Mouse (Mus musculus) hindbrain, postnatal 0 days (tissue): ENCODE measurements around the gene Slc37a3. TPM values are rescaled to one million over a fixed set of nuclear protein-coding genes. Genes with fewer than 3 reads are reported as not detected.
"Not testable (repeated sequence)": the region's sequence is repeated elsewhere in the genome, so short reads cannot be mapped to it uniquely, and the experiment has no call there.

Experiments
- ATAC-seq: fragments of 200-750 bp; cut with Nextera tagmentation; 2 replicates; pipeline ENCODE4 v1.8.0; 2017; ENCODE audit warnings: mild to moderate bottlenecking, moderate TSS enrichment, moderate library complexity
- DNase-seq: peaks from one replicate; pipeline ENCODE4 v3.0.0-alpha.2; 2015; ENCODE audit warnings: low spot score
- H3K27ac ChIP-seq: fragments of 300-500 bp; sonication (generic); 2 replicates; pipeline ENCODE4 v1.5.1; 2014; ENCODE audit warnings: mild to moderate bottlenecking
- H3K27me3 ChIP-seq: fragments of 300-500 bp; sonication (generic); 2 replicates; pipeline ENCODE4 v1.6.1; 2014; ENCODE audit warnings: low read length, mixed read lengths; ENCODE audit not compliant: insufficient read depth
- H3K36me3 ChIP-seq: fragments of 300-500 bp; sonication (generic); 2 replicates; pipeline ENCODE4 v1.6.1; 2014; ENCODE audit warnings: low read length, mixed read lengths; ENCODE audit not compliant: insufficient read depth
- H3K4me1 ChIP-seq: fragments of 300-500 bp; sonication (generic); 2 replicates; pipeline ENCODE4 v1.6.1; 2014; ENCODE audit warnings: antibody characterized with exemption, low read length, mixed read lengths; ENCODE audit not compliant: insufficient read depth
- H3K4me2 ChIP-seq: fragments of 300-500 bp; sonication (generic); 2 replicates; pipeline ENCODE4 v1.6.1; 2014; ENCODE audit warnings: low read depth, mild to moderate bottlenecking, low read length, moderate library complexity, mixed read lengths
- H3K4me3 ChIP-seq: fragments of 300-500 bp; sonication (generic); 2 replicates; pipeline ENCODE4 v1.5.1; 2014; ENCODE audit warnings: low read length
- H3K9ac ChIP-seq: fragments of 300-500 bp; sonication (generic); replicated peaks from 2 replicates; pipeline ENCODE4 v1.6.1; 2014; ENCODE audit warnings: mild to moderate bottlenecking, low read length, moderate library complexity, mixed read lengths
- H3K9me3 ChIP-seq: fragments of 300-500 bp; sonication (generic); 2 replicates; pipeline ENCODE4 v1.6.1; 2016; ENCODE audit warnings: low read length, mixed read lengths
- CTCF ChIP-seq: IDR thresholded peaks from 2 replicates; pipeline ENCODE4 v1.5.1; 2016; ENCODE audit warnings: antibody characterized with exemption, control low read depth, low read depth
- WGBS: fragments of 180-500 bp; shearing (Covaris S2); extraction: QIAGEN DNeasy Blood & Tissue Kit; methylation state at CpG from one replicate; pipeline ENCODE4 v1.1.7; 2014; 5-methylcytosine and 5-hydroxymethylcytosine counted together
- polyA plus RNA-seq: library from polyadenylated mRNA; unstranded; fragments of >200 nt; fragmentation: Nextera tagmentation; extraction: Ambion mirVana; gene quantifications from 2 replicates; pipeline ENCODE4 v1.2.1, GENCODE M21; 2015
- total RNA-seq: library from RNA; depleted of rRNA; stranded (reverse); fragments of >200 nt; gene quantifications from 2 replicates; pipeline ENCODE4 v1.2.3, GENCODE M21; 2014

The Slc37a3 gene
- total and polyA plus RNA-seq, 2 experiments from 2014 or later = 45.6 to 48.2 TPM

- WGBS = 1% methylated on average over 65 of the region's 82 CpGs
- ATAC-seq = peak; percentile 96
Measured at GRCm38 (mm10) chr6:39419851-39420721, 42.6 kb upstream of the Slc37a3 start, which contains the start of gene Mkrn1. Gene Mkrn1 (minus strand): TSS chr6:39420462.

GRCm38 (mm10) chr6:39419386-39419850 lies 41.9 kb upstream of the Slc37a3 start:
- peak overlapping the region; percentile 67 for H3K4me2 ChIP-seq
- ATAC-seq (no peak; the same call in 1 of the 2 replicates), DNase-seq (peak; percentile 65)
- H3K4me3 ChIP-seq = peak overlapping the region; percentile 97
- H3K36me3 ChIP-seq = no peaks in the 10 kb centered on the region
- WGBS = under 1% methylated on average over 43 of the region's 43 CpGs
- TF ChIP-seq CTCF = no peak
- no peaks in the 10 kb centered on the region; the same call in 1 of the 2 replicates for H3K4me1 ChIP-seq
- H3K27me3 ChIP-seq = no peaks in the 10 kb centered on the region
- H3K9me3 ChIP-seq = no peaks in the 10 kb centered on the region
- H3K9ac ChIP-seq = peak overlapping the region; percentile 97
- H3K27ac ChIP-seq = peak overlapping the region; percentile 96

More at GRCm38 (mm10) chr6:39419851-39420721, 42.6 kb upstream of the Slc37a3 start, which contains the start of gene Mkrn1:
- H3K9ac ChIP-seq = peak within 1 kb of the TSS; percentile 97
- H3K9me3 ChIP-seq = no peaks in the 10 kb centered on the region
- H3K27me3 ChIP-seq = no peaks in the 10 kb centered on the region
- H3K36me3 ChIP-seq = no peaks in the 10 kb centered on the region
- no peaks in the 10 kb centered on the region; the same call in 1 of the 2 replicates for H3K4me1 ChIP-seq
- H3K4me3 ChIP-seq = peak within 1 kb of the TSS; percentile 97
- peak; percentile 94 for DNase-seq
- TF ChIP-seq CTCF = no peak
- H3K27ac ChIP-seq = peak within 1 kb of the TSS; percentile 96
- peak within 1 kb of the TSS; percentile 67 for H3K4me2 ChIP-seq

- H3K4me2 ChIP-seq, H3K9me3 ChIP-seq, H3K27me3 ChIP-seq, H3K4me1 ChIP-seq, H3K4me3 ChIP-seq, ATAC-seq, H3K27ac ChIP-seq, H3K36me3 ChIP-seq, DNase-seq, H3K9ac ChIP-seq: not testable (repeated sequence)
Measured at GRCm38 (mm10) chr6:39416654-39417053, 39.2 kb upstream of the Slc37a3 start.

GRCm38 (mm10) chr6:39415762-39416161 lies 38.3 kb upstream of the Slc37a3 start:
- no peak overlapping the region for H3K4me2 ChIP-seq
- no peaks in the 10 kb centered on the region for H3K36me3 ChIP-seq
- peak; percentile 80 for DNase-seq
- H3K27ac ChIP-seq = no peak overlapping the region
- no peak overlapping the region for H3K9ac ChIP-seq
- H3K4me3 ChIP-seq = no peak overlapping the region
- WGBS = 56% methylated on average over 3 of the region's 5 CpGs
- peak; percentile 65 for TF ChIP-seq CTCF
- no peak for ATAC-seq
- no peaks in the 10 kb centered on the region for H3K9me3 ChIP-seq
- H3K27me3 ChIP-seq = no peaks in the 10 kb centered on the region
- H3K4me1 ChIP-seq = no peaks in the 10 kb centered on the region; the same call in 1 of the 2 replicates

GRCm38 (mm10) chr6:39414106-39414505 lies 36.6 kb upstream of the Slc37a3 start:
- H3K27ac ChIP-seq = no peak overlapping the region; the same call in 1 of the 2 replicates
- H3K36me3 ChIP-seq = 0 out of 2 replicates have a peak, but pooled peaks cover 5% of the 10 kb centered on the region
- no peaks in the 10 kb centered on the region for H3K27me3 ChIP-seq
- peak; percentile 56 for TF ChIP-seq CTCF
- DNase-seq (peak; percentile 56), ATAC-seq (no peak)
- no peaks in the 10 kb centered on the region for H3K9me3 ChIP-seq
- no peak overlapping the region for H3K4me3 ChIP-seq
- no peak overlapping the region for H3K4me2 ChIP-seq
- H3K4me1 ChIP-seq = no peaks in the 10 kb centered on the region; the same call in 1 of the 2 replicates
- WGBS = 44% methylated on average over 1 of the region's 1 CpGs
- no peak overlapping the region for H3K9ac ChIP-seq

- peaks cover 17% of the 10 kb centered on the region for H3K36me3 ChIP-seq
- no peaks in the 10 kb centered on the region for H3K9me3 ChIP-seq
- no peak overlapping the region for H3K4me2 ChIP-seq
- no peak overlapping the region for H3K27ac ChIP-seq
- H3K4me1 ChIP-seq = no peaks in the 10 kb centered on the region
- no peak overlapping the region for H3K4me3 ChIP-seq
- no peaks in the 10 kb centered on the region for H3K27me3 ChIP-seq
- DNase-seq (no peak), ATAC-seq (no peak)
- TF ChIP-seq CTCF = no peak
- no peak overlapping the region for H3K9ac ChIP-seq
- WGBS = 93% methylated on average over 5 of the region's 5 CpGs
Measured at GRCm38 (mm10) chr6:39406480-39406879, 29.0 kb upstream of the Slc37a3 start.
